Mouse (Mus musculus): Measurements from ENCODE around the gene Mrps30.

DNA sequence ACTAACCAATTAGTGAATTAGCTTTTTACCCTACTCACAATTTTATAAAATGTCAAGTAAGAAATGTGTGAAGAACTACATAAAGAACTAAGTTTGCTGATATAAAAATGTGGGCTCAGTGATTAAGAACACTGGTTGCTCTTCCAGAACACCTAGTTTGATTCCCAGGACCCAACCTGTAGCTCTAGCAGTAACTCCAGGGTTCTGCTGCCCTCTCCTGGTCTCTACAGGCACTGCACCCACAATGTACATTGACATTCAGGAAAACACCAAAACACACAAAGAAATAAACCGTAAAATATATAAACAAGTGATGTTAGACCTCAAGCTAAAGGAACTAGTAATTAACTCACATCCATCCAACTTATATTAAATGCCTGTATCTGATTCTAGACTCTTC lies 7.9 kb downstream of the Mrps30 start:
- TF ChIP-seq CTCF (IDR thresholded peaks at IDR 0.05; ENCODE audit: insufficient read depth, low read depth, low read length), result no peak
- TF ChIP-seq POLR2A (IDR thresholded peaks at IDR 0.05; ENCODE audit: insufficient read depth, low read depth, low read length), result no peak
